Comparison of ENCODE assay signal across 8 mouse cellular contexts in the genomic region with DNA sequence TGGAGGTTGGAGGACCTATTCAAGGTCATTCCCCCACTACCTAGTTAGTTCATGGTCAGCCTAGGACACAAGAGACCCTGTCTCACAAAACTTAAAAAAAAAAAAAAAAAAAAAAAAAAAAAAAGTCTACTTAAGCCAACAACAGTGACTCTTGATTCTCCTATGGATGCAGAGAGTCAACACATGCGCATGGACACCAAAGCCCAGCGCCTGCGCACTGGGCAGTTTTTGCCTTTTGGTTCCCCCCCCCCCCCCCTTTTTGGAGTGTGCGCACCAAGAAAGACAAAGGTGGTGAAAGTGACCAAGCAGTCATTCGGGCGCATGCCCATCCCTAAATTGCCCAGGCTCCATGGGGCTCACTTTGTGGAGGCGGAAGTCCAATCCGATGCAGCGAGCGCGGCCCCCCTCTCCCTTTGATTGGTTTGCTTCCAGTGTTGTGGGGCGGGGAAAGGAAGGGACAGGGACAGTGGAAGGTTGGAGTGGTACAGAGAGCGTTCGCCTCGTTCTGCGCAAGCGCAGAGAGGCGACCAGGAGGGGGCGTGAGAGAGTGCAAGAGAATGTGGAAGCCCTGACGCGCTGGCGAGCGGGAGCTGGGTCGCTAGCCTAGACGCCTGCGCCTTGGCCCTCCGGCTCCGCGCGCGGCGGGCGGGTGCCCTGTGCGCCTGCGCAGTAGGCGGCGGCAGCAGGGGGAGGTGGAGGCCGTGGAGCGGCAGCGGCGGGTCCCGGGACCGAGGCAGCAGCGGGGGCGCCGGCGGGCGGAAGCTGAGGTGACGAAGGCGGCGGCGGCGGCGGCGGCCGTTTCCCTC. TPM values are rescaled to one million over a fixed set of nuclear protein-coding genes. Genes with fewer than 3 reads are reported as not detected.
DNase-seq lines count a peak whose midpoint lies in the region; ATAC-seq lines count a peak whose summit lies in the region.

A gene (plus strand): TSS at position 707 of the 806 bp plus-strand sequence.

- H3K4me1 ChIP-seq in hindbrain, embryonic 15.5 days (replicated peaks), result peaks cover 33% of the 10 kb centered on the region

- peaks cover 4% of the 10 kb centered on the region; the same call in 1 of the 2 replicates for H3K36me3 ChIP-seq in hindbrain, embryonic 15.5 days

- no peaks in the 10 kb centered on the region for H3K9me3 ChIP-seq in hindbrain, embryonic 15.5 days

- peak within 1 kb of the TSS; percentile 78 for H3K4me2 ChIP-seq in hindbrain, embryonic 15.5 days

- peak; percentile 100 for ATAC-seq in hindbrain, embryonic 15.5 days (ENCODE audit: low FRiP score, low read depth)

- H3K4me3 ChIP-seq in hindbrain, embryonic 15.5 days, result peak within 1 kb of the TSS; percentile 94

- peak; percentile 99 for DNase-seq in T-cell, adult 2 months (ENCODE audit: low spot score)
- peak; percentile 100 for DNase-seq in cerebellum, postnatal 36 days
- peak; percentile 100 for DNase-seq in frontal cortex, postnatal 36 days (ENCODE audit: low spot score in 2 of 2)
- peak; percentile 100 for DNase-seq in left cerebral cortex, adult 11 months (ENCODE audit: low spot score)
- DNase-seq in lung, postnatal 4 days, result peak; percentile 100
- DNase-seq in retina, postnatal 7 days (ENCODE audit: low read depth, low spot score), result peak; percentile 100
- peak; percentile 100 for DNase-seq in urinary bladder, adult 2 months (ENCODE audit: low spot score)

- under 1% methylated on average over 36 of the region's 56 CpGs for WGBS in hindbrain, embryonic 15.5 days

- H3K27me3 ChIP-seq in hindbrain, embryonic 15.5 days, result no peaks in the 10 kb centered on the region

- peak within 1 kb of the TSS; percentile 95 for H3K27ac ChIP-seq in hindbrain, embryonic 15.5 days (replicated peaks)

- peak within 1 kb of the TSS; percentile 99 for H3K9ac ChIP-seq in hindbrain, embryonic 15.5 days

RNA-seq across cellular contexts. Expression of the gene that starts here (rescaled TPM):
- 41.3 and 41.5 TPM in 2 replicates for polyA plus RNA-seq in hindbrain, embryonic 15.5 days (2015; fragmentation: Nextera tagmentation; extraction: Ambion mirVana)
- polyA plus RNA-seq in urinary bladder, adult 2 months (2012; rRNA removed), result 74.8 and 85.8 TPM in 2 replicates

Comparison
In these comparisons a context has a peak if more than half of its experiments do, and no peak if none do; other contexts are left out.
1. Peak in every context shown above with its lines: DNase-seq, ATAC-seq, H3K4me3 ChIP-seq and H3K27ac ChIP-seq.